Mouse (Mus musculus) monocyte, adult 59 days (primary cell): ENCODE results near the gene Atp1a2. TPM values are rescaled to one million over a fixed set of nuclear protein-coding genes. Genes with fewer than 3 reads are reported as not detected.

Experiments used
- total RNA-seq, 2 experiments: library from RNA; stranded (reverse); gene quantifications; one replicate each; pipeline ENCODE4 v1.2.4; 2023

Atp1a2 gene
- not detected for total RNA-seq

GRCm38 (mm10) chr1:172297611-172298537 is at the start of gene Atp1a2:
Gene Atp1a2 (minus strand): TSS chr1:172298064.

GRCm38 (mm10) chr1:172340729-172341321 is 43.0 kb upstream of the Atp1a2 start, which contains the start of gene Kcnj10:
Gene Kcnj10 (plus strand): TSS chr1:172341210.

GRCm38 (mm10) chr1:172329131-172329530 is 31.3 kb upstream of the Atp1a2 start, which contains the start of gene Kcnj9:
Gene Kcnj9 (minus strand): TSS chr1:172329318.

GRCm38 (mm10) chr1:172261477-172262078 is 36.3 kb downstream of the Atp1a2 start, which contains the start of gene Igsf8:
Gene Igsf8 (plus strand): TSS chr1:172261641.

GRCm38 (mm10) chr1:172258314-172258713 is 39.5 kb downstream of the Atp1a2 start, which contains the start of gene Atp1a4:
Gene Atp1a4 (minus strand): TSS chr1:172258414.

Other genes starting within 250 kb of the Atp1a2 start
- not detected for gene Nhlh1, start 240.5 kb downstream of the Atp1a2 start, total RNA-seq
- 100 to 1,000 TPM; 172 to 193 TPM for gene Copa, start 215.5 kb downstream of the Atp1a2 start, total RNA-seq
- gene Ncstn, start 215.3 kb downstream of the Atp1a2 start, total RNA-seq = 100 to 1,000 TPM; 145 to 154 TPM
- gene Pex19, start 171.3 kb downstream of the Atp1a2 start, total RNA-seq = 10 to 100 TPM; 31.0 to 34.1 TPM
- gene Dcaf8, start 150.0 kb downstream of the Atp1a2 start, total RNA-seq = 10 to 100 TPM; 76.2 to 78.4 TPM
- 10 to 100 TPM; 77.4 to 80.5 TPM for gene Pea15a, start 91.3 kb downstream of the Atp1a2 start, total RNA-seq
- not detected for gene Casq1, start 78.2 kb downstream of the Atp1a2 start, total RNA-seq
- not detected for gene Atp1a4, start 39.6 kb downstream of the Atp1a2 start, total RNA-seq
- gene Igsf8, start 36.4 kb downstream of the Atp1a2 start, total RNA-seq = 10 to 100 TPM; 83.8 to 85.9 TPM
- 1 to 10 TPM; 3.8 to 5.8 TPM for gene Kcnj9, start 31.3 kb upstream of the Atp1a2 start, total RNA-seq
- 10 to 100 TPM; 55.8 to 57.9 TPM for gene Kcnj10, start 43.1 kb upstream of the Atp1a2 start, total RNA-seq
- 10 to 100 TPM; 17.6 to 18.1 TPM for gene Pigm, start 78.5 kb upstream of the Atp1a2 start, total RNA-seq
- 1 to 10 TPM; 5.1 to 7.0 TPM for gene Slamf9, start 177.3 kb upstream of the Atp1a2 start, total RNA-seq
- gene Igsf9, start 183.7 kb upstream of the Atp1a2 start, total RNA-seq = 1 to 10 TPM; 3.1 to 5.5 TPM
- 100 to 1,000 TPM; 352 to 361 TPM for gene Tagln2, start 202.0 kb upstream of the Atp1a2 start, total RNA-seq
- gene Cfap45, start 222.7 kb upstream of the Atp1a2 start, total RNA-seq = 1 to 10 TPM; 1.9 to 4.0 TPM